26 mouse cellular contexts compared by ENCODE assay signal in the genomic region with DNA sequence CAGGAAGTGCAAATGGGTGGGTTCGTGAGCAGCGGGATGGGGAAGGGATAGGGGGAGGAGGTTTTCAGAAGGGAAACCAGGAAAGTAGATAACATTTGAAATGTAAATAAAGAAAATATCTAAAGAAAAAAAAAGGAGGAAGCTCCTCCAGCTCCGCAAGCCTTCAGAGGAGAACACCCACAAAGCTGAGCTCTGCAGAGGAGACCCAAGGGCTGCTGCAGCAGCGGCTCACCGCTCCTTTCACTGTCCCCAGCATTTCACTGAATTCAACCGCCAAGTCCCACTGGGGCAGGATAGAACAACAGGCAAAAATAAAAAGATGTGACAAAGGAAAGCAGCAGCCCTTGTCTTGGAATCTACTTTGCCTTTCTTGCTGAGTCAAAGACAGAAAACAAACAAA. TPM values are rescaled to one million over a fixed set of nuclear protein-coding genes. Genes with fewer than 3 reads are reported as not detected.
DNase-seq lines count a peak whose midpoint lies in the region; ATAC-seq and TF ChIP-seq lines count a peak whose summit lies in the region.
"Had no signal": no experiment of that assay in that cellular context is flagged by ENCODE, and none has a peak within 500 bp of the region (broad histone marks: within the 10 kb centered on the region; RNA-seq: fewer than 3 reads in every experiment).

No protein-coding gene starts in this region.

- H3K9me3 ChIP-seq in heart, embryonic 13.5 days = no peaks in the 10 kb centered on the region
- H3K9me3 ChIP-seq in hindbrain, embryonic 10.5 days = no peaks in the 10 kb centered on the region
- H3K9me3 ChIP-seq in hindbrain, postnatal 0 days (ENCODE audit: low read length) = no peaks in the 10 kb centered on the region
- H3K9me3 ChIP-seq in lung, embryonic 15.5 days = no peaks in the 10 kb centered on the region
- H3K9me3 ChIP-seq: embryonic facial prominence, embryonic 10.5 days; embryonic facial prominence, embryonic 13.5 days; forebrain, embryonic 12.5 days; forebrain, embryonic 15.5 days had no signal

- intact Hi-C loops in heart, postnatal 25 days (cut with DNase I) = loop anchor here (5.0 kb wide), 1 partner anchor 35 kb away; no protein-coding TSS in a partner anchor
- intact Hi-C loops in heart, postnatal 14 days (cut with DNase I) = no loop called here

- DNase-seq in heart, adult 11 months = peak; percentile 66
- DNase-seq in heart, postnatal 25 days (ENCODE audit: low spot score) = no peak
- DNase-seq in heart, postnatal 14 days = no peak
- no peak for DNase-seq in hindbrain, embryonic 10.5 days (ENCODE audit: low spot score)
- no peak for DNase-seq in hindbrain, postnatal 0 days (ENCODE audit: low spot score)
- DNase-seq in lung, postnatal 14 days = no peak
- DNase-seq: adrenal gland, adult 8-10 months; adrenal gland, postnatal 25 days; cerebellum, adult 11-12 months; cerebellum, adult 8-10 months; cerebellum, postnatal 10 days; cerebellum, postnatal 36 days; embryo, embryonic 11 days; gastrocnemius, postnatal 25 days; heart, adult 2 months; heart, postnatal 10 days had no signal

- 0 out of 2 replicates have a peak overlapping the region, but pooled peaks have one; percentile 15 for H3K27ac ChIP-seq in heart, embryonic 13.5 days (replicated peaks)
- H3K27ac ChIP-seq in hindbrain, embryonic 10.5 days = peak overlapping the region; percentile 43; the same call in 1 of the 2 replicates
- H3K27ac ChIP-seq in hindbrain, postnatal 0 days = no peak overlapping the region
- peak overlapping the region; percentile 23; the same call in 1 of the 2 replicates for H3K27ac ChIP-seq in lung, embryonic 15.5 days
- H3K27ac ChIP-seq: embryonic facial prominence, embryonic 10.5 days; embryonic facial prominence, embryonic 13.5 days; forebrain, embryonic 12.5 days; forebrain, embryonic 15.5 days; heart, adult 2 months; hindbrain, embryonic 14.5 days had no signal

- WGBS in heart, embryonic 13.5 days = 38% methylated on average over 6 of the region's 6 CpGs
- 27% methylated on average over 6 of the region's 6 CpGs for WGBS in hindbrain, embryonic 10.5 days
- 33% methylated on average over 6 of the region's 6 CpGs for WGBS in hindbrain, postnatal 0 days
- WGBS in lung, embryonic 15.5 days = 24% methylated on average over 6 of the region's 6 CpGs

- peaks cover 3% of the 10 kb centered on the region for H3K36me3 ChIP-seq in heart, embryonic 13.5 days
- 0 out of 2 replicates have a peak, but pooled peaks cover 9% of the 10 kb centered on the region for H3K36me3 ChIP-seq in hindbrain, embryonic 10.5 days
- no peaks in the 10 kb centered on the region for H3K36me3 ChIP-seq in hindbrain, postnatal 0 days (ENCODE audit: insufficient read depth, low read length)
- no peaks in the 10 kb centered on the region for H3K36me3 ChIP-seq in lung, embryonic 15.5 days
- H3K36me3 ChIP-seq: embryonic facial prominence, embryonic 13.5 days; forebrain, embryonic 12.5 days; forebrain, embryonic 15.5 days had no signal

- H3K27me3 ChIP-seq in heart, embryonic 13.5 days (replicated peaks) = no peaks in the 10 kb centered on the region
- H3K27me3 ChIP-seq in hindbrain, embryonic 10.5 days (ENCODE audit: insufficient read depth, poor library complexity, severe bottlenecking) = no peaks in the 10 kb centered on the region
- H3K27me3 ChIP-seq in hindbrain, postnatal 0 days (ENCODE audit: insufficient read depth, low read length) = no peaks in the 10 kb centered on the region
- H3K27me3 ChIP-seq in lung, embryonic 15.5 days = no peaks in the 10 kb centered on the region
- H3K27me3 ChIP-seq: embryonic facial prominence, embryonic 13.5 days; forebrain, embryonic 12.5 days; forebrain, embryonic 15.5 days had no signal

- H3K4me1 ChIP-seq in heart, embryonic 13.5 days = peaks cover 38% of the 10 kb centered on the region
- peaks cover 11% of the 10 kb centered on the region; the same call in 1 of the 2 replicates for H3K4me1 ChIP-seq in hindbrain, embryonic 10.5 days (replicated peaks)
- H3K4me1 ChIP-seq in hindbrain, postnatal 0 days (ENCODE audit: insufficient read depth, low read length) = no peaks in the 10 kb centered on the region; the same call in 1 of the 2 replicates
- H3K4me1 ChIP-seq in lung, embryonic 15.5 days = no peaks in the 10 kb centered on the region
- H3K4me1 ChIP-seq: forebrain, embryonic 12.5 days; forebrain, embryonic 15.5 days had no signal

- peak overlapping the region; percentile 24 for H3K4me2 ChIP-seq in heart, embryonic 13.5 days
- no peak overlapping the region for H3K4me2 ChIP-seq in hindbrain, postnatal 0 days (ENCODE audit: low read depth, low read length)
- no peak overlapping the region for H3K4me2 ChIP-seq in lung, embryonic 15.5 days
- H3K4me2 ChIP-seq: embryonic facial prominence, embryonic 13.5 days; forebrain, embryonic 12.5 days; forebrain, embryonic 15.5 days; hindbrain, embryonic 14.5 days had no signal

- no peak for TF ChIP-seq CTCF in hindbrain, postnatal 0 days (IDR thresholded peaks at IDR 0.05; ENCODE audit: low read depth)

- no peak for ATAC-seq in heart, embryonic 13.5 days (ENCODE audit: extremely low read depth, insufficient number of reproducible peaks, low FRiP score, low TSS enrichment)
- ATAC-seq in hindbrain, postnatal 0 days = no peak
- no peak; the same call in 1 of the 2 replicates for ATAC-seq in lung, embryonic 15.5 days (ENCODE audit: borderline replicate concordance, extremely low read depth, low FRiP score, low TSS enrichment)
- ATAC-seq: activated CD4-positive, CD25-positive, alpha-beta regulatory T cell, adult 4 months; forebrain, embryonic 15.5 days; intestine, postnatal 0 days had no signal

- H3K9ac ChIP-seq in heart, embryonic 13.5 days = no peak overlapping the region
- H3K9ac ChIP-seq in hindbrain, postnatal 0 days (replicated peaks; ENCODE audit: low read length) = no peak overlapping the region
- H3K9ac ChIP-seq in lung, embryonic 15.5 days = no peak overlapping the region
- H3K9ac ChIP-seq: embryonic facial prominence, embryonic 13.5 days; forebrain, embryonic 12.5 days; forebrain, embryonic 15.5 days; hindbrain, embryonic 14.5 days had no signal

- no peak overlapping the region for H3K4me3 ChIP-seq in heart, embryonic 13.5 days
- H3K4me3 ChIP-seq in hindbrain, embryonic 10.5 days = no peak overlapping the region
- H3K4me3 ChIP-seq in hindbrain, postnatal 0 days (ENCODE audit: low read length) = no peak overlapping the region
- no peak overlapping the region for H3K4me3 ChIP-seq in lung, embryonic 15.5 days
- H3K4me3 ChIP-seq: embryonic facial prominence, embryonic 10.5 days; embryonic facial prominence, embryonic 13.5 days; erythroblast, embryonic 14.5 days; forebrain, embryonic 12.5 days; forebrain, embryonic 15.5 days; heart, adult 2 months had no signal

RNA-seq across cellular contexts. Expression of gene Sumf1, which starts 28.5 kb away (rescaled TPM):
- 10 to 100 TPM; 11.2 to 12.4 TPM for total RNA-seq in heart, postnatal 25 days (2021)
- 18.9 and 22.1 TPM in 2 replicates for polyA plus RNA-seq in heart, embryonic 13.5 days (2015; fragmentation: Nextera tagmentation; extraction: Ambion mirVana)
- 10 to 100 TPM; 15.7 to 17.1 TPM for total RNA-seq in heart, postnatal 14 days (2021)
- 11.8 and 12.2 TPM in 2 replicates for polyA plus RNA-seq in hindbrain, embryonic 10.5 days (2016; fragmentation: Nextera tagmentation; extraction: Ambion mirVana)
- 22.5 and 30.3 TPM in 2 replicates for total RNA-seq in hindbrain, postnatal 0 days (2014; rRNA removed)
- polyA plus RNA-seq in hindbrain, postnatal 0 days (2015; fragmentation: Nextera tagmentation; extraction: Ambion mirVana) = 14.4 and 15.8 TPM in 2 replicates
- polyA plus RNA-seq in lung, embryonic 15.5 days (2015; fragmentation: Nextera tagmentation; extraction: Ambion mirVana) = 29.7 and 30.0 TPM in 2 replicates

RNA-seq across cellular contexts. Expression of gene Itpr1, which starts 56.0 kb away (rescaled TPM):
- 10 to 100 TPM; 44.1 to 44.2 TPM for total RNA-seq in heart, postnatal 25 days (2021)
- 11.1 and 12.1 TPM in 2 replicates for polyA plus RNA-seq in heart, embryonic 13.5 days (2015; fragmentation: Nextera tagmentation; extraction: Ambion mirVana)
- total RNA-seq in heart, postnatal 14 days (2021) = 10 to 100 TPM; 57.3 to 63.4 TPM
- 6.9 and 9.3 TPM in 2 replicates for polyA plus RNA-seq in hindbrain, embryonic 10.5 days (2016; fragmentation: Nextera tagmentation; extraction: Ambion mirVana)
- 35.4 and 47.1 TPM in 2 replicates for total RNA-seq in hindbrain, postnatal 0 days (2014; rRNA removed)
- 7.2 and 8.4 TPM in 2 replicates for polyA plus RNA-seq in hindbrain, postnatal 0 days (2015; fragmentation: Nextera tagmentation; extraction: Ambion mirVana)
- 12.7 and 14.9 TPM in 2 replicates for polyA plus RNA-seq in lung, embryonic 15.5 days (2015; fragmentation: Nextera tagmentation; extraction: Ambion mirVana)
